Mouse (Mus musculus): ENCODE results near the gene Trpm8.

DNA sequence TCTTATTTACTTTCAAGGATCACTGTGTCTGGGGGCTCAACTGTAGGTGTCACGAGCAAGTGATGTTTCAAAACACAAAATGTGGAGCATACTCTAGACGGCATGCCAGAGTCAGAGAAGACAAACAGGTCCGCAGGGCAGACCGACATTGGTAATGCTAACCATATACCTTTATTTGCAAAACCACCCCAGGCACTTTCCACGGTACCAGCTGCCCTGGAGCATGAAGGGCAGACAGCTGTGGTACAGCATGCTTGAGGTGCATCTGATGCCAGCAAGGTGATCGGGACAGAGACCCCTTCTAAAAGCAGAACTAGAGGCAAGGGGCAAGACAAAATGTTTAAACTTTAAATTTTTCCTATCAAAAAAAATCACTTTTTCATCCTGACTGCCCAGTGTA, 14.5 kb upstream of the Trpm8 start:
- TF ChIP-seq POLR2A (IDR thresholded peaks at IDR 0.05; ENCODE audit: extremely low read depth, insufficient read depth, low read length) (no peak), CTCF (IDR thresholded peaks at IDR 0.05; ENCODE audit: extremely low read depth, insufficient read depth, low read length) (no peak)
